Mouse (Mus musculus) gastrocnemius, postnatal 4 days (tissue): ENCODE measurements around the gene Prg4. TPM values are rescaled to one million over a fixed set of nuclear protein-coding genes. Genes with fewer than 3 reads are reported as not detected.

ENCODE experiments used
- DNase-seq, 2 experiments: peaks; one replicate each; pipeline ENCODE4 v3.0.0; 2021 to 2022; ENCODE audit warnings: low spot score in 2 of 2, mixed read lengths in 2 of 2
- long read RNA-seq, 2 experiments: library from polyadenylated mRNA; stranded (forward); transcript quantifications; one replicate each; pipeline ENCODE4 v2.0.0; 2021
- total RNA-seq, 2 experiments: library from RNA; stranded (reverse); gene quantifications; 2 replicates each; pipeline ENCODE4 v1.2.3; 2021

The Prg4 gene
- 1 to 10 TPM in 1 of 2 experiments, under 1 TPM in 1; 0.73 to 1.6 TPM for total RNA-seq
- long read RNA-seq, experiment 1, result 0 reads
- long read RNA-seq, experiment 2, result 0 reads

DNA sequence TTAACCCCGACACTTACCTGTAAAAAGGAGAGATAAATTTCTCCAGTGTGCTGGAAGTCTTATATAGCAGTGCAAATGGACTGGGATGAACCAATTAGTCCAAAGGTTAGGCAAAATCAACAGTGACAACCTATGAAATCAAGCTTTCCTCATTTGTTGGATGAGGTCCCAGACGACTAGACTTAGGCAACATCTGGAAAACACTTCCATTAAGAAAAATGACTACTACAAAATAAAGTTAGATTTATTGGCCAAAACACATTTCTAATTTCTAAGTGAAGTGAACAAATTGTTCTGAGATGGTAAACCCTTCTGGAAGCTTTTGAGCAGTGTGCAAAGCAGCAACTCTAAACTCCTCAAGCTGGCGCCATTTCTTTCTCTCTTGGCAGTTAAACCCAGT, at the start of gene Prg4:
Prg4 (minus strand) TSS at position 34 of the 400 bp plus-strand sequence.
- no peak for DNase-seq

DNA sequence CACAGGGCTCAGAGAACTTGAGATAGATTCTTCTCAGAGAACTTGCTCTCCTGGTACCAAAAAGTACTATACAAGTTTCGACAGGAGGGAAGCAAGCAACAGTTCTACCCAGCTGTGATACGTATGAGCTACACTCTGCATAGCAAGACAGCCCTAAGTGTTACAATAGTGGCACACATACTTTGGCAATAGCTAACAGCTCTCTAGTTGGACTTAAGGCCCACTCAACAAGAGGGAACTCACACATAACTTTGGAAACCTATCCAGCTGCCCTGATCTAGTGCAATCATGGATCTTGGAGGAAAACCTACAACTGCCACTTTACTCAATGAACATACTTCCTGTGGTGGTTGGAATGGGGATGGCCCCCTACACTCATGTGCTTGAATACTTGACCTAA, 47.1 kb upstream of the Prg4 start:
- no peak for DNase-seq

DNA sequence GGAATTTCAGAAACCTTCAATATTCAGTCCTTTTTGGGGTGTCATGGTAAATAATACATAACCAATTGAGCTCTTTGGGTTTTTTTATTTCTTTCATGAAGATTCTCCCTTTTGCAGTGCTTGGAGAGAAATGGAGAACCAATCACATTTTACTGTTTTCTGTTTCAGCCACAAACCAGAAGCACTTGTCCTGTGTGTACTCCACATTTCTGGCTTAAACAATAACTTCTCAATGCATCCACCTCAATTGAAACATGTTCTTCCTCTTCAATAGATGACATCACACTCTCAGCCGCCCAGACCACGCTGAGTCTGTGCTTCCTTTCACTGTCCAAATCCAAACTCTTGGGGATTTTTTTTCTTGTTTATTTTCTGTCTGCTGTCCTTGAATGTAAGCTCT, 39.8 kb upstream of the Prg4 start:
- no peak for DNase-seq

DNA sequence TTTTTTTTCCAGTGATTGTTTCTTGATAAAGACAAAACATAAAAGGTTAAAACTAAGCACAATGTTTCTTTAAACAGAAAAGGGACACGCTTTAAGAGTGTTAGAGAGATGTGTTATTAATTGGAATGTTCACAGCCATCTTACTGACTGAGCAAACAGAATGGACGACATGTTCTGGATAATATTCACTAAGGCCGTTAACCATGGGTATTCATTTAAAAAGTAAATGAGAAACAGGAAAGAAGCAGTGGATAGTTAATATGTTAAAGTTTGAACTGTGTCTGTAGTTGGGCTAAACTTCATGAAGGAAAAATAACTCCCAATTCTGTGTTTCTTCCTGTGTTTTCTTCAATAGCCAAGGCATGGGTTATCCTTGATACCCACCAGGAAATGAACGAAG, 37.4 kb upstream of the Prg4 start:
- no peak for DNase-seq

DNA sequence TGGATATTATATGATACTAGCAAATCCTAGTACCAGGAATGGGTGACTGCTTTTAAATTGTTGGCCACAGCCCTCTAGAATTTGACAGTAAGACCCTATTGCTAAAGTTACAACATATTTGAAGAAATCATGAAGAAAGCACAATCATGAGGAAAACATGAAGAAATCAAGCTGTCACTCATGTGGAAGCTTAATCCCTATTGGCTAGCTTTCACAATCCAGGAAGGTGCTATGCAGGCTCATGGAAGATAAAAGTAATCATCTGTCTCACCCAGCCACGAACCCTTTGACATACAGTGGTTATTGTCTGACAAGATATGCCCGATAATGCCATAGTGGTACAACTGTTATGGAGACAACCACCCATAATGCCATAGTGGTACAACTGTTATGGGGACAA, 32.2 kb upstream of the Prg4 start:
- DNase-seq, result no peak

DNA sequence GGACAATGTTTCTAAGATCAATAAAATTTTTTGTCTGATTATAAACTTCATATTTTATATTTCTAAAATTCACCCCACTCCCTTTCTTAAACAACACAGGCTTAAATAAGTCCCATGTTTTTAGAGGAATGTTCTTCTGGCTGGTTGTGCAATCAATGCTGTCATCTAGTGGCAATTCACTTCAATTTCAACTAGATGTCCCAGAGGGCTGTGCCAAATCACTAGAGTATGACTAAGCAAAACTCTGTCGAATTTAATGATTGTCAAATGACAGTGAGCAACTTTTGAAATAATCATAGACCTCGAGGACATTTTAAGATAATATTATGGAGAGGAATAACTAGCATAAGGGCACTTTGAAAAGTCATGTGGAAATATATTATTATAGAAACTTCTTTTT, 31.7 kb upstream of the Prg4 start:
- no peak for DNase-seq

DNA sequence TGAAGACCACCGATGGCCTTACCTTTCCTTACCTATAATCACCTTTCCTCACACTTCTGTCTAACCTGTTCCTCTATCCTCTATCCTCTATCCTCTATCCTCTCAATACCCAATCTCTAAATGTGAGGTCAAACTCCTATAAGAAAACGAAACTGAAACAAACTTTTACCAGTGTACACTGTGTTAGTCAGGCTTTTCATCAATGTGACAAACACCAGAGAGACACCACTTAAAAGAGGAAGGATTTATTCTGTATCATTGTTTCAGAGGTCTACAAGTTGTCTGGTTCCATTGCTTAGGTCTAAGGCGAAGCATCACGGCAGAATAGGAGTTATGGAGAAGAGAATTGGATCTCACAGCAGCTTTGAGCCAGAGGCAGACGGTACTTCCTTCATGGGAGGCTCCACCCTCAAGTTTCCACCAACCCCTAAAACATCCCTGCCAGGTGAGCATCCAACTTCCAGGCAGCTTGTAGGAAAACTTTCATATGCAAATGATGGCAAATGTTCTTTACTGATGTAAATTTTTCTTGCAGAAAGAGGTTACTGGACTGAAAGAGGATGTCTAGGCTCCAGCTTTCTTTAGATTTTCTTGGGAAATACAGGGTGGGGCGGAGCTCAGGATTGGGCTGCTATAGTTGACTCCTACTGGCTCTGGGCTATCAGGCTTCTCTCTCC, 30.8 kb upstream of the Prg4 start:
- DNase-seq, result no peak

DNA sequence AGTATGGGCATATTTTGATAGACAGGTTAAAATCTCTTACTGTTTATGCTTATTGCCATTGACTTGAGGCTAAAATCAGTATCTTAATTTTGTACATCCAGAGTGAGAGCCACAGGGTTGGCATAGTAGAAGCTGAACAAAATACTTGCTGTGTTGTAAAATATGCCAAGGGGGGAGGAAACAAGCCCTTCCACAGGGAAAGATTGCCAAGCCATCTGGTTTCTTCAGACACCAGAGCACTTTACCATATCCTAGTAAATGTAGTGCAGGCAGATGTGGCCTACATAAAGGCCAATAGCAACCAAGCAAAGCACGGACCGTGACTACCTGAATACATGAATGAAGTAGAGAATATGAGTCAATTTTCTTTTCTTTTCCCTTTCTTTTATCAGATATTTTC, 23.2 kb upstream of the Prg4 start:
- DNase-seq, result no peak

DNA sequence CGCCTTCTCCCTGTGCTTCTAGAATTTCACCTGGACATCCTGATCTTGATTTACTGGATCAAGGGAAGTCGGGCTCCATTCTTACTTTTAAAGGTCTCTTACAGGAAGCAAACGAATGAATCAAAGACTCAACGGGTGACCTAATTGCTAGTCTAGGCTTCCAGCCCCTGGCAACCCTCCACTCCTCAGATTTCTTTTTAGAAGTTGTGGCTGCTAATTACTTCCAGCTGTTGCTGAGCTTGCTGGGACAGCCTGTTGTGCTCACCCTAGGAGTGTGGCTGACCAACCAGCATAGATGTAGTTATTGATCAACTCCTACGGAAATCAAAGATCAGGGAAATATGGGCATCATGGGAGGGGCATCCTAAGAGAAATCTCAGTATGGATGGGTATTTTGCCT, 14.7 kb upstream of the Prg4 start:
- DNase-seq, result peak in 1 of 2 experiments; percentile 69

DNA sequence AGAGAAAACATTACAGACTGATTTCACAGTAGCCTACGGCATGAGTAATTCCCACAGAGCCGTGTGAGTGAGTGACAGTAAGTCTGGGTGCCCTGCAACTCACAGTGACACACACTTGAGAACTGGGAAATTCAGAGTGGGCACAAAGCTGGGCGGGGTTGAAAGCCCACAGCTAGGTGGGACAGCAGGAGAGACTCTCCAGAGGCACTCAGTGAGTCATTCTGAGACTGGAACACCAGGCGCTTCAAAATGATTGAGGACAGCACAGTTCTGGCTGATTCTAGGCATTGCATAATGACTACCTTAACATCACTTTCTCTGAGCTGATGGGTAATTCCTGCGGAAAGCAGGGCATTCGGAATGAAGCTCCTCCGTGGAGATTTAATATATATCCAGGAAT, 6.6 kb upstream of the Prg4 start:
- DNase-seq, result no peak

DNA sequence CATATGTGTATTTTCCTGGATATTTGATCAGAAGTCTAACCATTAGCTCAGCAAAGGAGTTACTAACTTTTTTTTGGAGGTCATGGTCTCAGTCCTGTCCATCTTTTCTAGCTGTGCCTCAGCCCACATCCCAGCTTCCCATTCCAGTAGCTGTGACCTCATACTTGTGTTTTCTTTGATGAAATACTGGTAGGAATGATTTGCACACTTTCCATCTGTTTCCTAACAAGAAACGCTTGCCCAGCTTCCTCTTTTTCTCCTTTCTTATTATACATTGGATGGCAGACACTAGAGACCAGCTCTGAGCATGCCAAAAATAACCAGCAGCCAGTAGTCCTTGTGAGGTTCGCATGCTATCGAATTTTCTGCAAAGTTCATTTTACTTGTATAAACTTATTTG, 4.0 kb upstream of the Prg4 start:
- no peak for DNase-seq

DNA sequence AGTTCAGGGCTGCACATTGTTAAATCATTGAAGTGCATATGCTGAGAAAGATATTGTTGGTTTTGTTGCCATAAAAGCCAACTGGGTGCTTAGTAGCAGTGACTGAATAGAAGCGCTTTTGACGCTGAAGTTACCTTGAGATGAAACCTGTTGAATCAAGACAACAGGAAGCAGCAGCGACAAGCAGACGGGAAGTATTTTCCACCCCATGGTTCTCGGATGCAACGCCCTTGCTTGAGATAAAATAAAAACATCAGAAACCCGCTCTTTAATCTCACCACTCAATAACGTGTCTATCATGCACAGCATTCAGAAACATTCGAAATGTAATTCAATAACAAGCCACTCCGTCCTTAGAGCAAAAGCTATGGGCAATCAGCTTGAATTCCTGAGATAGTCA, 601 bp downstream of the Prg4 start:
- no peak for DNase-seq

DNA sequence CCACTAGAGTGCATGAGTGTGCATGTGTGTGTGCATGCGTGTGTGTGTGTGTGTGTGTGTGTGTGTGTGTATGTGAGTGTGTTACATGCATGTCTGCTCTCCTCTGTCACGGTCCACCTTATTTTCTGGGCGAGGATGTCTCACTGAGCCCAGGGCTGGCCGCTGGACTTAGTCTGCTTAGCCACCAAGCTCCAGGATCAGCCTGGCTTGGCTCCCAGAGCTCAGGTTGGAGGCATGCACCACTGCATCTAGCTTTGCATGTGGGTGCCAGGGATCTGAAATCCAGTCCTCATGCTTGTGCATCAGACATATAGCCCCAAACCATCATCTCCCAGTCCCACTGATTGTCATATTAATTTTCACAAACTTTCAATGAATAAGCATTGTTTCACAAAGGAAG, 2.3 kb downstream of the Prg4 start:
- no peak for DNase-seq

DNA sequence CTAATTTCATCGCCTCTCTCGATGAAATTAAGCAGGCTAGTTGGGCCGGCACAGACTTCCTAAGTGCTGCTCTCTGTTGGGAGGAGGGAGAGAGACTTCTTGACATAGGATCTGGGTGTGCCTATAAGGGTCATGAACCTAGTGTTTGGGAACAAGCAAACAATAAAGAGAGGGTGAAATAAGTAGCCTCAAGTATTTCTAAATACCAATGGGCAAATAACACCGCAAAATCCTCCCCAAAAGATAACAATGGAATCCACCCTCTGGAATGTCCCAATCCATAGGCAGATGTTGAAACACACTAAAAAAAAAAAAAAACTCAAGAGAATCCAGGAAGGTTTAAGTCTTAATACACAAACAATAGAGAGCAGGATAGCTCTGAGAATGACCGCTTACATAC, 2.9 kb downstream of the Prg4 start:
- no peak for DNase-seq

DNA sequence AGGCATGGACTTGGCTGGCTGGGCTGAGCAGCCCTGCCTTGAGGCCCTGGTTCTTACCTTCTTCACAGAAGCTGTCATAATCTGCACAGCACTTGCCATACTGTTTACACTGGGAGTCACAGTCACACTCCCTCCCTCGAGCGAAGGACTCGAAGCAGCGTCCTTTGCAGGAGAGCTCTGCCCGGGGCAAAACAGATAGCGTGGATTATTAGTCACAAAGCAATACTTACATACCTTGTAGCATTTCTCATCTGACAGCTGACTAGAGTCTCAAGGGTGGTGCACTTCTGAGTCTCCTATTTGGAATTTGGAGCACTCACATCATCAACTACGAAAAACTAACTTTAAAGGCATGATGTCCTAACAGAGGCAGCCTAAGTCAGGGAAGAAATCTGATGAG, 5.4 kb downstream of the Prg4 start:
- no peak for DNase-seq

DNA sequence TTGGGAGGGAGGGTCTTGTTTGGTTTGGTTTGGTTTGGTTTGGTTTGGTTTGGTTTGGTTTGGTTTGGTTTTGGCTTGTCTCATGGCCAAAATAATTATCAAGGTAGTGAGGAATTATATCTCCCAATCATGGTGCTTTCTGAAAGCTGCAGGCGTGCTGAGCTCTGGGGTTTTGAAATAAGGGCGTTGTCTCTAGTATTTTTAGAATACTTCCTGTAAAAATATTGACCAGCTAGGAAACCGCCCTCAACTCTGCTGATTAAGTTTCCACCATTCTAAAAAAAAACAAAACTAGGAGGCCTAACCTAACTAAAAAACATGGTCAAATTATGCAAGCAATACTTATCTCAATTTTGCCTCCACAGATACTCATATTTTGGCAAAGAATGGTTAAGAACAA, 6.4 kb downstream of the Prg4 start:
- DNase-seq, result no peak

DNA sequence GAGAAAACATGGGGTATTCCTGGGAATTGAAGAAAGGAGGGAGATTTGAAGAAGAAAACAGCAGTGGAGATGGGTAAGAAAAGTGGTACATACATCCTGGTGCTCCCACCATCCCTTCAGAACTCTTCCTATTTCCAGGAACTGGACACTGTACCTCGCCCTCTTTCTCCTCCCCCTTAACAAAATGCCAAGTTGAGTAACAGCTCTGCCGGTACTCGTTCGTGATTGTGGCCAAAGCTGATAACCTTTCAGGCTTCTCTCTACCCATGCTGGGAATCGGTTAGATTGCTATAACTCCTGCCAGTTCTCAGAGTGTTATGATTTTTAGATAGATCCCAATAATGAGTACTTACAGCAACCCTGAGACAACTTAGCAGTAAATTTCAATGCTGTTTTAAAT, 7.0 kb downstream of the Prg4 start:
- DNase-seq, result no peak

DNA sequence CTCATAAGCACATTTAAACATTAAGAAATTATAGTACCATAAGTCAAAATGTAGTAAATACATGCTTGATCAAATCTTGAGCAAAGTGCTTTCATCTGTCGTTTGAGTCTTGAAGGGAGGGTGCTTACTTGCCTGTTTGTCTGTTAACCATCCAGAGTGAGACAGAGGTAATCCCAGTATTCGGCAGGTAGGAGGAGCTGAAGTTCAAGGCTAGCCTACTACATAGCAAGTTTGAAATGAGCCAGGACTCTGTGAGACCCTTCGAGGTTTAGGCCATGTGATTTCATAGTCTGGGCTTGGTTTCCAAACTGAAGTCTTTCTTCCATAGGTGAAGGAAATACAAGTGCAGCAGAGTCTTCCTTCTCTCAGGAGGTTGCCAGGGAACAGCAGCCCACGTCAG, 24.2 kb downstream of the Prg4 start:
- DNase-seq, result no peak

DNA sequence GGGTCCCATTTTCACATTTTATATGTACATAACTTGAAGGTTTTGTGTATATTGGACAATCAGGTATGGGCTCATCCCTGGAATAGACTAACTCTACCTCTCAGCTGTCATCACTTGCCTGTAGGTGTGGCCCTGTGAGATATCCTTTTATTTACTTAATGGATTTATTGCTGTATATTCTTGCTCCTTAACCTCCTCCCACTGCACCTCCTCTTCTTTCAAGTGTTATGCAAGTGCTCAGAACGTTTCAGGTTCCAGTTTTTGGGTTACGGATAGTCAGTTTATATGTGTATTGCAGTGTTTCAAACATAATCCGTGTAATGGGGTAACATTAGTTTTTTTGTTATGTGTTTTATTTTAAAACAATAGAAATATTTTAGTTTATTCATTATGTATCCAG, 27.3 kb downstream of the Prg4 start:
- DNase-seq, result no peak

DNA sequence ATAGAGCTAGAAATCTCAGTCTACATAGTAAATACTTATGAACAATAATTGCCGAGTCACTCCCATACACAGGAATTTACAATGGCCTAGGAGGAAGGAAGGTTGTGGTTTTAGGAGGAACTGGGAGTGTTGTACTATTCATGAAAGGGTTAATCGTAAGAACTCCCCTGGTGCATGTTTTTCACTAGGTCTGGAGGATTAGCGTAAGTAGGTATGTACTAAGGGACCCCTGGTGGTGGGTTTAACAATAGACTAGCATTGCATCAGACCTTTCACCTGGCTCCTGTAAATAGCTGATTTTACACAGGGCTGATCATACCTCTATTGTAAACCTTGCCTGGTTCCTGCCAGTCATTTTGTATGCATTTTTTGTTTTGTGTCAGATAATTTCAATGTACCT, 39.7 kb downstream of the Prg4 start:
- no peak for DNase-seq

DNA sequence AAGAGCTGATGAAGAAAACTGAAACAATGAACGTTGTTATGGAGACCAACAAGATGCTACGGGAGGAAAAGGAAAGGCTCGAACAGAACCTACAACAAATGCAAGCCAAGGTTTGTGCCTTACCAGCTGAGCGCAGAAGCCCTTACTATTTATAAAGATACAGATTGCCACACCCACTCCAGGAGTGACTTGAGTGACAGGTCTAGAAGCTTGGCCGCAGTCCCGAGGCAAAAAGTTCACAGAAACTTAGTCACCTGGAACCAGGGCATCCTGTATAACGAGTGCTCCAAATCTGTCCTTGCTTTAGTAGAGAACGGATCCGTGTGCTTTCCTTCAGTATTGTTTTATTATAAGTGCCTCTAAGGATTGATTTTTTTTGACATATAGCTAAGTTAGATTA, 40.3 kb downstream of the Prg4 start:
- no peak for DNase-seq

DNA sequence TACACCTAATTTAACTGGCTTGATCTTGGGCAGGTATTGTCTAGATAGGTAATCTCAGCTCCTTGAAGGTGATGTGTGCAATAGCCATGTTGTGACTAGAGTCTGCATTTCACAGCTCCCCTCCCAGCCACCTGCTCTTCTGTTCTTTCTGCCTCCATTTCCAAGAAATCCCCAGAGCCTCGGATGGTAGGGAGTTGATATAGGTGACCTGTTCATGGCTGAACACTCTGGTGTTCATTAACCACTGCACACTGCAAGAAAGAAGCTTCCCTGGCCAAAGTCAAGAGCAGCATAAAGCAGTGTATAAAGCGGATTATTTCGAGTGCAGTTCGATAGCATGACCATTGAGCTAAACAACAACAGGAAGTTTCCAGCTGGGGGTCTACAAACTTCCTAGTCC, 47.5 kb downstream of the Prg4 start:
- DNase-seq, result no peak

DNA sequence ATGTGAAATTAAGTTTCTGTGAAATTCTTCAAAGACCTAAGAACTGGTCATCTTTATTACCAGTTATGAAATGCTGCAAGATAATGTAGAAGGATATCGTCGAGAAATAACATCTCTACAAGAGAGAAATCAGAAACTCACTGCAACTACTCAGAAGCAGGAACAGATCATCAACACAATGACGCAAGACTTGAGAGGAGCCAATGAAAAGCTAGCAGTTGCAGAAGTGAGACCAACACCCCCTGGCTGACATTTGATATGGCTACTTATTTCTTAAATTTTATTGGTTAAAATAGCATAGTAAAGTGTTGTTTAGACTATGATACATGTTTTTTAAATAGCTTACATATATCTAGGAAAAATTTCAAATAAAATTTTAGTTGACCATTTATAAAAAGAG, 50.0 kb downstream of the Prg4 start:
- DNase-seq, result no peak

DNA sequence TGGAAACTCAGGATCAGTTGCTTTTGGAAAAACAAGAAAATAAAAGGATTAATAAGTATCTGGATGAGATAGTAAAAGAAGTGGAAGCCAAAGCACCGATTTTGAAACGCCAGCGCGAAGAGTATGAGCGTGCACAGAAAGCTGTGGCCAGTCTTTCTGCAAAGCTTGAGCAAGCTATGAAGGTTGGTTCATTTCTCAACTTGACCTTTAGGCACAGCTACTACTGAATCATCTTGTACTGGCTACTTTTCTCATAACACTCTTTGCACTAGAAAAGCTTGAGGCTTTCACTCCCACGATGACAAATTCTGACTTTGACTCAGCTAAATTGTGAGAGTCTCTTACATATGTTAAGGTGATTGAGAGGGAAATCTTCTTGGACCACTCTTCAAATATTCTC, 56.0 kb downstream of the Prg4 start:
- no peak for DNase-seq
